Mouse (Mus musculus): ENCODE measurements around the gene Cyp2w1. TPM values are rescaled to one million over a fixed set of nuclear protein-coding genes. Genes with fewer than 3 reads are reported as not detected.

Gene Cyp2w1
- polyA plus RNA-seq, 1 experiment from 2014 or later = not detected

DNA sequence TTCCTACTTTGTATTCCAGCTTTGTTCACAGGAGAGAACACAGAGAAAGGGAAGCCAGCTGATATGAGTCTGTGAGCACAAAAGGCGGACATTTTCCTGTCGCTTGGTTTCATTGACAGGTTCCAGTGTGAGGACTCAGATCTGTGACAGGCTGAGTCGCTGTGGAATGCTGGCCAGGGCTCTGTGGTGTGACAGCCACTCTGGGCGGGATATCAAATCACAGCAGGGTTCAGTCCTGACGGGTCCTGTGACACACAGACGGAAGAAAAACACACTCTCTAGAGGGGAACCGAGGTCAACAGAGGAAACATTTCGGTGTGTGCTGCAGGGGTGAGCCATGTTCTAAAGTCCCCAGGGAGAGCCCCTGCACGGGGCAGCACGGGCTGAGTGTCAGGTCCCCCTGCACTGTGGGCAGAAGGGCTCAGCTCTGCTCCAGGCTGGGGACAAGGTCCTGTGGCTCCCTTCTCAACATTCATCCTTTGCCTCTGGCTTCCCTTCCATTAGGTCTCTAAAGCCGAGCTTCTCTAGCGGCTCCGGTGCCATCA lies 14.5 kb upstream of the Cyp2w1 start:
- no peak overlapping the region for H3K4me3 ChIP-seq (ENCODE audit: low read length)
- no peak overlapping the region for H3K4me2 ChIP-seq (replicated peaks; ENCODE audit: low read depth, low read length)
- H3K9ac ChIP-seq (ENCODE audit: low read depth, low read length) = no peak overlapping the region
- ATAC-seq (ENCODE audit: low FRiP score, low TSS enrichment) = no peak
- H3K27me3 ChIP-seq (ENCODE audit: control insufficient read depth, insufficient read depth, low read length) = no peaks in the 10 kb centered on the region
- peaks cover 6% of the 10 kb centered on the region; the same call in 1 of the 2 replicates for H3K4me1 ChIP-seq (ENCODE audit: control insufficient read depth, insufficient read depth, low read length)
- H3K36me3 ChIP-seq (ENCODE audit: control insufficient read depth, insufficient read depth, low read length) = peaks cover 63% of the 10 kb centered on the region
- H3K9me3 ChIP-seq (ENCODE audit: control insufficient read depth, low read length) = no peaks in the 10 kb centered on the region
- H3K27ac ChIP-seq (ENCODE audit: low read depth, low read length) = no peak overlapping the region
- 53% methylated on average over 13 of the region's 13 CpGs for WGBS

- Histone ChIP-seq H3K9ac (ENCODE audit: low read depth, low read length) (no peak overlapping the region), H3K27ac (ENCODE audit: low read depth, low read length) (no peak overlapping the region), H3K36me3 (ENCODE audit: control insufficient read depth, insufficient read depth, low read length) (peaks cover 64% of the 10 kb centered on the region), H3K4me1 (ENCODE audit: control insufficient read depth, insufficient read depth, low read length) (peaks cover 6% of the 10 kb centered on the region; the same call in 1 of the 2 replicates), H3K4me2 (replicated peaks; ENCODE audit: low read depth, low read length) (no peak overlapping the region), H3K27me3 (ENCODE audit: control insufficient read depth, insufficient read depth, low read length) (no peaks in the 10 kb centered on the region), H3K9me3 (ENCODE audit: control insufficient read depth, low read length) (no peaks in the 10 kb centered on the region), H3K4me3 (ENCODE audit: low read length) (no peak overlapping the region)
- ATAC-seq (ENCODE audit: low FRiP score, low TSS enrichment) = no peak
- WGBS = 77% methylated on average over 3 of the region's 3 CpGs
Observed at GRCm38 (mm10) chr5:139338403-139338802, 14.0 kb upstream of the Cyp2w1 start.

DNA sequence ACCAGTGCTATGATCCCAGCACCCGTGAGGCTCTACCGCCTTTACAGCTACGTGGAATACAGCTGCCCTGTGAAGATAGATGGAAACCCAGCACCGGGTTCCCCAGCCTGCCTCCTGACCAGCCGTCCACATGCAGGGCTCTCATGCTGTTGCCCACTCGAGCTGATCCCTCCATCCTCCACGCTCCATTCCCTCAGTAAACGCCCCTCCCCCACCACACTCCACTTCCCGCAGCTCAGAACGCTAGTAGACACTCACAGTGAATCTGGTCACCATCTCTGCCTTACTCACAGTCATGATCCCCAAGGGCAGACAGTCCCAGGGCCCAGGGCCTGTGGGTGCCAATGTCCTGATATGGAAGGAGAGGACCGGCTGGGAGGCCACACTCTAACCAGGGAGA lies 13.5 kb upstream of the Cyp2w1 start:
- no peak overlapping the region for H3K9ac ChIP-seq (ENCODE audit: low read depth, low read length)

GRCm38 (mm10) chr5:139344021-139344686 lies 8.3 kb upstream of the Cyp2w1 start:
- Histone ChIP-seq H3K27ac (ENCODE audit: low read depth, low read length) (peak overlapping the region; percentile 52; the same call in 1 of the 2 replicates), H3K9ac (ENCODE audit: low read depth, low read length) (peak overlapping the region; percentile 92), H3K9me3 (ENCODE audit: control insufficient read depth, low read length) (no peaks in the 10 kb centered on the region), H3K4me3 (ENCODE audit: low read length) (peak overlapping the region; percentile 93), H3K4me1 (ENCODE audit: control insufficient read depth, insufficient read depth, low read length) (peaks cover 13% of the 10 kb centered on the region; the same call in 1 of the 2 replicates), H3K27me3 (ENCODE audit: control insufficient read depth, insufficient read depth, low read length) (no peaks in the 10 kb centered on the region), H3K4me2 (replicated peaks; ENCODE audit: low read depth, low read length) (peak overlapping the region; percentile 89), H3K36me3 (ENCODE audit: control insufficient read depth, insufficient read depth, low read length) (peaks cover 35% of the 10 kb centered on the region)
- 6% methylated on average over 12 of the region's 12 CpGs for WGBS
- ATAC-seq (ENCODE audit: low FRiP score, low TSS enrichment) = peak; percentile 68

More for the DNA sequence above, 13.5 kb upstream of the Cyp2w1 start:
- no peak for ATAC-seq (ENCODE audit: low FRiP score, low TSS enrichment)
- H3K9me3 ChIP-seq (ENCODE audit: control insufficient read depth, low read length) = no peaks in the 10 kb centered on the region
- no peak overlapping the region for H3K4me3 ChIP-seq (ENCODE audit: low read length)
- WGBS = 67% methylated on average over 11 of the region's 11 CpGs
- no peak overlapping the region for H3K27ac ChIP-seq (ENCODE audit: low read depth, low read length)
- H3K27me3 ChIP-seq (ENCODE audit: control insufficient read depth, insufficient read depth, low read length) = no peaks in the 10 kb centered on the region
- peaks cover 11% of the 10 kb centered on the region; the same call in 1 of the 2 replicates for H3K4me1 ChIP-seq (ENCODE audit: control insufficient read depth, insufficient read depth, low read length)
- peaks cover 64% of the 10 kb centered on the region for H3K36me3 ChIP-seq (ENCODE audit: control insufficient read depth, insufficient read depth, low read length)
- H3K4me2 ChIP-seq (replicated peaks; ENCODE audit: low read depth, low read length) = no peak overlapping the region

DNA sequence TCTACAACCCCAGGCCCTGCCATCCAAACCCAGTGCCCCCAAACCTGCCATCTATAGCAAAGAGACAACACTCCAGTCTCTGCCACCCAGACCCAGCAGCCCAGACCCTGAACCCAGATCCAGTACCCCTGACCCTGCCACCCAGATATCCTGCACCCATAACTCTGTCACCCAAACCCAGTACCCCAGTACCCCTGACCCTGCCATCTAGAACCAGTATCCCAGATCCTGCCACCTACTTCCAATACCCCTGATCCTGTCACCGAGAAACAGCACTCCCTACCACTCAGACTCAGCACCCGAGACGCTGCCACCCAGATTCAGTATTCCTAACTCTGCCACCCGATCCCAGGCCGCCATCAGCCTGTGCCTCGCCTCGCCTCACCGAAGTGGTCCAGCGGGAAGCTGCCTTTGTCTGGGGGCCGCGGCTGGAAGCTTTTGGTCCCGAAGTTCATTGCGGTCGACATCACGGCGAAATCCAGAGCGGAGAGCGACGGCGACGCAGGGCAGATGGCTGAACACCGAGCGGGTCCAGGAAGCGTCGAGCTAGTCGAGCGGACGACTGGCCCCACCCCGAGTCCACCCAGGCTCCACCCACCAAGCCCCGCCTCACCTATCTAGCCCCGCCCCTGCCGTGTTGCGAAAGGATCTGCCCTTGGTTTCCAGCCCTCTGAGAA lies 7.6 kb upstream of the Cyp2w1 start:
- Histone ChIP-seq H3K4me1 (ENCODE audit: control insufficient read depth, insufficient read depth, low read length) (peaks cover 13% of the 10 kb centered on the region; the same call in 1 of the 2 replicates), H3K4me3 (ENCODE audit: low read length) (peak overlapping the region; percentile 93), H3K9ac (ENCODE audit: low read depth, low read length) (peak overlapping the region; percentile 92), H3K9me3 (ENCODE audit: control insufficient read depth, low read length) (no peaks in the 10 kb centered on the region), H3K4me2 (replicated peaks; ENCODE audit: low read depth, low read length) (peak overlapping the region; percentile 89), H3K36me3 (ENCODE audit: control insufficient read depth, insufficient read depth, low read length) (peaks cover 28% of the 10 kb centered on the region), H3K27ac (ENCODE audit: low read depth, low read length) (peak overlapping the region; percentile 83; the same call in 1 of the 2 replicates), H3K27me3 (ENCODE audit: control insufficient read depth, insufficient read depth, low read length) (no peaks in the 10 kb centered on the region)
- under 1% methylated on average over 33 of the region's 33 CpGs for WGBS
- ATAC-seq (ENCODE audit: low FRiP score, low TSS enrichment) = peak; percentile 88

DNA sequence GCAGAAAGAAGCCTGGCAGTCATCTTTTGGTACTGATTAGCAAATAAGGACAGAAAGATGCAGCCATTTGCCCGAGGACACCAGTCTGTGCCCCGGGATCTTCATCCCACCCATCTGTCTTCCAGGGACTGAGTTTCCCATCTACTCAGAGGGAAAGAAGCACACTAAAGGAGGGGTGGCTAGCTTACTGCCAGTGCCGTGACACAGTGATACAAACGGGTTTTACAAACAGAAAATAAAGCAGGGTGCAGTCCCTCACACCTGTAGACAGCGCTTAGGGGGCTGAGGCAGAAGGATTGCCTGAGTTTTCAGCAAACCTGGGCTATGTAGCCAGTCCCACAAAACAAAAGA lies 7.1 kb upstream of the Cyp2w1 start:
- Histone ChIP-seq H3K36me3 (ENCODE audit: control insufficient read depth, insufficient read depth, low read length) (peaks cover 24% of the 10 kb centered on the region), H3K4me3 (ENCODE audit: low read length) (peak overlapping the region; percentile 93), H3K27ac (ENCODE audit: low read depth, low read length) (no peak overlapping the region; the same call in 1 of the 2 replicates), H3K9ac (ENCODE audit: low read depth, low read length) (peak overlapping the region; percentile 46; the same call in 1 of the 2 replicates), H3K27me3 (ENCODE audit: control insufficient read depth, insufficient read depth, low read length) (no peaks in the 10 kb centered on the region), H3K4me1 (ENCODE audit: control insufficient read depth, insufficient read depth, low read length) (peaks cover 13% of the 10 kb centered on the region; the same call in 1 of the 2 replicates), H3K4me2 (replicated peaks; ENCODE audit: low read depth, low read length) (peak overlapping the region; percentile 89), H3K9me3 (ENCODE audit: control insufficient read depth, low read length) (no peaks in the 10 kb centered on the region)
- ATAC-seq (ENCODE audit: low FRiP score, low TSS enrichment) = peak; percentile 21
- WGBS = 8% methylated on average over 5 of the region's 5 CpGs

DNA sequence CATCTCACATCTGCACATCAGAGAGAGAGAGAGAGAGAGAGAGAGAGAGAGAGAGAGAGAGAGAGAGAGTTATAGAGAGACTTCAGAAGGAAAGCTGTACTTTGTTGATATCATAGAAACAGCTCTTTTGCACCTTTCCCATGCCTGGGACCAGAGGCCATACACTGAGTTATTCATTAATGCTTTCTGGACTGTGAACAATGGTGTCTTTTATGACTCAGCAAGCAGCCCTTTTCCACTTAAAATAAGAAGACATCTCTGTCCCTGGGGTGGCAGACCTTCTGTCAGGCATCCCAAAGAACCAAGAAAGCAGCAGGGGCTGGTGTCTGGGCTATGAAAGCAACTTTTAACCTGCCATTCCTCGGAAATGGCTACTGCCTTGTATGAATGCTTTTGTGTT lies 5.2 kb upstream of the Cyp2w1 start:
- Histone ChIP-seq H3K9me3 (ENCODE audit: control insufficient read depth, low read length) (no peaks in the 10 kb centered on the region), H3K4me1 (ENCODE audit: control insufficient read depth, insufficient read depth, low read length) (peaks cover 19% of the 10 kb centered on the region), H3K36me3 (ENCODE audit: control insufficient read depth, insufficient read depth, low read length) (peaks cover 8% of the 10 kb centered on the region), H3K4me3 (ENCODE audit: low read length) (no peak overlapping the region), H3K27ac (ENCODE audit: low read depth, low read length) (peak overlapping the region; percentile 62; the same call in 1 of the 2 replicates), H3K27me3 (ENCODE audit: control insufficient read depth, insufficient read depth, low read length) (peaks cover 6% of the 10 kb centered on the region; the same call in 1 of the 2 replicates), H3K4me2 (replicated peaks; ENCODE audit: low read depth, low read length) (no peak overlapping the region), H3K9ac (ENCODE audit: low read depth, low read length) (no peak overlapping the region)
- no peak for ATAC-seq (ENCODE audit: low FRiP score, low TSS enrichment)
- WGBS = 67% methylated on average over 1 of the region's 1 CpGs

DNA sequence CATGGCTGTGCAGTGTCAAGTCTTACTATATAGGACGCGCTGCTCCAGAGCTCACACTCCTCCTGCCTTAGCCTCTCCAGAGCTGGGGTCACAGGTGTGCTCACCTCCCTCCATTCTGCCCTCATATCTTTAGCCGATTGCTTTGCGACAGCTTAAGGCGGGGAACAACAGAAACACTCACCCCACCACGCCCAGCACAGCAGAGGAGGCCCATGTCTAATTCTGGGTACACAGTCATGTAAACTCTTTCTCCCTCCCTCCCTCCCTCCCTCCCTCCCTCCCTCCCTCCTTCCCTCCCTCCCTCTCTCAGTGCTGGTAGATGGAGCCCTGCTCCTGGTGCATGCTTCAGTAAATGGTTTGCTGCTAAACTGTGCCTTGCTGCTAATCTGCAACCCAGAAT lies 2.7 kb upstream of the Cyp2w1 start:
- Histone ChIP-seq H3K36me3 (ENCODE audit: control insufficient read depth, insufficient read depth, low read length) (no peaks in the 10 kb centered on the region), H3K9me3 (ENCODE audit: control insufficient read depth, low read length) (no peaks in the 10 kb centered on the region), H3K27me3 (ENCODE audit: control insufficient read depth, insufficient read depth, low read length) (peaks cover 6% of the 10 kb centered on the region; the same call in 1 of the 2 replicates), H3K4me3 (ENCODE audit: low read length) (no peak overlapping the region), H3K9ac (ENCODE audit: low read depth, low read length) (no peak overlapping the region), H3K27ac (ENCODE audit: low read depth, low read length) (no peak overlapping the region), H3K4me1 (ENCODE audit: control insufficient read depth, insufficient read depth, low read length) (peaks cover 9% of the 10 kb centered on the region), H3K4me2 (replicated peaks; ENCODE audit: low read depth, low read length) (no peak overlapping the region)
- ATAC-seq (ENCODE audit: low FRiP score, low TSS enrichment) = no peak
- WGBS = 78% methylated on average over 6 of the region's 6 CpGs

DNA sequence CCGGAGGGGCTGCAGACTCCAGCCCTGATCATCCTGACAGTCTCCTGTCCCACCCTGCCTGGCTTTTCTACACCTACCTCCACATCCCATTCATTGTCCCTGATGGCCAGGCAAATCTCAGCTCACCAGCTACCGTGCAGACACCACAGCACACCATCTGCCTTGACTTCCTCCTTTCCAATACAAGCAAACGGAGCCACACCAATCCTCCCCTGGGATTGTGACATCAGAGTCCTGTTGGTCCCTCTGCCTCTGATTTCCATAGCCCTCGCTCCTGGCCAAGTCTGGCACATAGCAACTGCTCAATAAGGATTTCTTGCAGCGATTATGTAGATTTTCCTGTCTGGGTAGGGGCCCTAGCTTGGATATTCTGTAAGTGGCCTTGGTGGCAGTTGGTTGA lies 1.3 kb upstream of the Cyp2w1 start, which contains the start of gene Cox19:
Cox19 (minus strand) TSS at position 285 of the 400 bp plus-strand sequence.
- no peak for ATAC-seq (ENCODE audit: low FRiP score, low TSS enrichment)
- H3K36me3 ChIP-seq (ENCODE audit: control insufficient read depth, insufficient read depth, low read length) = no peaks in the 10 kb centered on the region
- WGBS = 33% methylated on average over 5 of the region's 5 CpGs
- H3K4me2 ChIP-seq (replicated peaks; ENCODE audit: low read depth, low read length) = no peak within 1 kb of the TSS
- H3K27ac ChIP-seq (ENCODE audit: low read depth, low read length) = no peak within 1 kb of the TSS
- no peak within 1 kb of the TSS for H3K9ac ChIP-seq (ENCODE audit: low read depth, low read length)
- peaks cover 6% of the 10 kb centered on the region; the same call in 1 of the 2 replicates for H3K27me3 ChIP-seq (ENCODE audit: control insufficient read depth, insufficient read depth, low read length)
- no peak within 1 kb of the TSS for H3K4me3 ChIP-seq (ENCODE audit: low read length)
- no peaks in the 10 kb centered on the region for H3K9me3 ChIP-seq (ENCODE audit: control insufficient read depth, low read length)
- peaks cover 6% of the 10 kb centered on the region for H3K4me1 ChIP-seq (ENCODE audit: control insufficient read depth, insufficient read depth, low read length)

All from kidney, embryonic 14.5 days (tissue).